Mouse (Mus musculus) left cerebral cortex, postnatal 10 days (tissue): ENCODE measurements around the gene Znrd1. TPM values are rescaled to one million over a fixed set of nuclear protein-coding genes. Genes with fewer than 3 reads are reported as not detected.

Experiments
- DNase-seq, 2 experiments: peaks; one replicate each; pipeline ENCODE4 v3.0.0; 2021 to 2022; ENCODE audit warnings: low spot score in 2 of 2, mixed read lengths in 1 of 2; ENCODE audit errors: extremely low spot score in 1 of 2
- intact Hi-C: fragments of 180-260 bp; cut with DNase I; formaldehyde crosslinking; loops from one replicate; pipeline ENCODE4 v1.15.1; 2025
- total RNA-seq, 2 experiments: library from RNA; stranded (reverse); gene quantifications; 2 replicates each; pipeline ENCODE4 v1.2.3; 2021

The Znrd1 gene
- total RNA-seq, 2 experiments from 2014 or later, result 25.3 to 27.8 TPM

- no peak for DNase-seq
- intact Hi-C loops, result no loop called here
These were observed 20.3 kb downstream of the Znrd1 start for GRCm38 (mm10) chr17:36938056-36938455.

DNA sequence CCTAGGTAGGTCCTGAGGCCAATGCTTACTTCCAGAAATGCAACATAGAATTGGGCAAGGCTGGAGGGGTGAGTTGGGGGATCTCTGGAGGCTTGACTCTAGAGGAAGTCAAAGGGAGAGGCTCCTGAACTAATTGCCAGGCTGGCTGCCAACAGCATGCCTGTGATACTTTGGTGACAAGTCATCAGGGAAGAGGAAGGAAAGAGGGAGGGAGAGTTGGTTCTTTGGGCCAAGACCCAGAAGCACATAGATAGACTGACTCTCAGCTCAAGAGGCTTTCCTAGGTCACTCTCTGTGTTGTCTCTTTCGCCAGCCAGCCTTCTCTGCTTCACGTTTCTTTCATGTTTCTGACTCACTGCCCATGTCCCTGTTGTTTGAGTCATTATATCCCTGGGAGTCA, 26.6 kb downstream of the Znrd1 start:
- intact Hi-C loops, result no loop called here
- no peak for DNase-seq

GRCm38 (mm10) chr17:36931130-36931529, 27.2 kb downstream of the Znrd1 start:
- no peak for DNase-seq
- intact Hi-C loops, result no loop called here

- no peak for DNase-seq
- intact Hi-C loops, result no loop called here
These were observed 28.1 kb downstream of the Znrd1 start for GRCm38 (mm10) chr17:36930233-36930632.

DNA sequence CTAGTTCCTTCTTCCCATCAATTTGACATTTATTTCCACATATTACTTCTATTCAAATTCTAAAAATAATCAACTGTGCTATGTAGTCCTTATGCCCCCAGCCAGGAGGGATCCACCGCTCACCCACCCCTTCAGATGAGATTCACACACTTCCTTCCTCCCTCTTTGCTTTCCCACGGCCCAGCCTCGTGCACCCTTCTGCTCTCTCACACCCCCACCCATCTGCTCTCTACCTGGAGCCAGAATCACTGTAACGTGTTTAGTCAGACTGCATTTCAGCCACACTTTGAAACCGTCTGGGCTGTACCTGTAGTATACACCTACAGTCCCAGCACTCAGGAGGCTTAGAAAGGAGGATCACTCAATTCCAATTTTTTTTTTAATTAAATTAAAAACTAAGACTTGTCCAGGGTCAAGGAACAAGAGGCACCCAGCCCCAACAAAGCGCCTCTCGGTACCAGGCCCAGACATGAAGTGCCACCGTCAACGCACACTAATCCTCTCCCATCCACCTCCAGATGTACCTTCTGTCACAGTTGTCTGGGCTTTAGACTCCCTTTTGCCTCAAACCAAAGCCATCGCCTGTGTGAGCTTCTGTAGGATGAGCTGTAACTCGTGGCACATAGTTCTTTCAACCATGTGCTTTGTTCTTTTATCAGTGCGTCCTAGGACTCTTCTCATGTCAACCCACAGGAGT, 29.0 kb downstream of the Znrd1 start:
- no peak for DNase-seq
- intact Hi-C loops, result no loop called here

GRCm38 (mm10) chr17:36927496-36928120, 30.8 kb downstream of the Znrd1 start:
- no peak for DNase-seq
- intact Hi-C loops, result no loop called here

DNA sequence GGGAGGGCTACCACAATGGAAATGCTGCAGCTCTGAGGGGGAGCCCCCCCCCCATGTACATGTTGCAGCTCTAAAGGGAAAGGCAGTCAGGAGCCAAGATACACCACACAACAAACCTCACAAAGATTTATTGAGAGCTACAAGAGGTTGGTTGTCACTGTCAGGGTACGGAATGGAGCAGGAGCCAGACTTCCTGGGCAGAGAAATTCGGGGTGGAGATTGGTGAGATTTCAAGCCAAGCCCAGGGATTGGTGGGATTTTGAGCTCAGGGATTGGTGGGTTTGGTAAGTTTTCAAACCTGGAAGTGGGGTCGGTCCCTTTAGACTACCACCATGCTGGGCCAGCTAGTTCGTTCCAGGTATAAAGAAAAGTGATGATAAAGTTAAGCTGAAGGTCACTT, 34.9 kb downstream of the Znrd1 start:
- intact Hi-C loops, result no loop called here
- no peak for DNase-seq

DNA sequence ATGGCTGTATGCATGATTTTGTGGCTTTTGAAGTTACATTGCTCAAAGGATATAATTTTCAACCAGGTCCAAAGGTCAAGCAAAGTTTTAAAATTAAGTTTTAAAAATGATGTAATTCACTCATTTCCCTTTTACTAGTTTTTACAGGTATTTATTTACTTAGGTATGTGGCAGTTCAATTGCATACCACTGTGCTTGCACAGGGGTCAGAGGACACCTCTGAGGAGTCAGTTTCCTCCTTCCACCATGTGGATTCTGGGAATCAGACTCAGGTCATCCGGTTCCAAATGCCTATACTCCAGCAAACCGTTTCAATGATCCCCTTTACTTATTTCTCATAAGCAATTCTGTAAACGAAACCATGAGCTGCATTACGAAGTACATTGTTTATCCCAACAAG, 35.6 kb downstream of the Znrd1 start:
- no peak for DNase-seq
- intact Hi-C loops, result no loop called here

DNA sequence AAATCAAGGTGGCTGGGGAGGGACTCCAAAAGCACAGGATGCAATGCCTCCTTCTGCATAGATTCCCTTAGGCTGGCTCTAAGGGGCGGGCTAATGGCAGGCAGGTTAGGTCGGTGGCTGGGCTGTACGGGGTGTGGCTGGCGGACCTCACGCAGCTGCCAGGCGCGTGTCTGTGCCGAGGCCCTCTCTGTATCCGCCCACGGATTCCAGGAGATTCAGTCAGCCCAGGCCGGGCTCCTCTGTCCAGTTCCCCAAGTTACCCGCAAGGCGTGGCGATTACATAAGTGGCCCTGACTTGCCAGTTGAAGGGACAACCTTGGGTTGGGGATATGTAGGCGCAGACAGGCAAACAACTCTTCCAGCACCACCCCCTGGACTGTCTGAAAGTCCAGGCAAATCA, 38.1 kb downstream of the Znrd1 start:
- intact Hi-C loops, result no loop called here
- DNase-seq, result no peak

DNA sequence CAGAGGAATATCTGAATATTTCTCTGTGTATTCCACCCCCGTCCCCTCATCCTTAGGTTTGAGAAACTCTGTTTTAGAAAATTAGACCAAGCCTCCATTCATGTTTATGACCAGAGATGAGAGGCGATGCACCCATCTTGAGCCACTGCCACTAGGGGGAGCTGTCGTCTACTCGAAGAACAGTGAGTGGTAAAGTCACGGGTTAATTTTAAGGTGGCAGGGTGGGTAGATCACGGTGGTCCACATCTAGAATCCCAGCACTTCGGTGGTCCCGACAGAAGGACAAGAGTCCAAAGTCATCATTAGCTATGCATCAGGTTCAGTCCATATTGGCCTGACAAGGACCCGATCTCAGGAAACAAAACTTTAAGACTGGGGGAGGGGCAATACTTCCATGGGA, 43.3 kb downstream of the Znrd1 start:
- peak; percentile 11 to 69 for DNase-seq
- intact Hi-C loops, result loop anchor here (5.0 kb wide), 1 partner anchor 132 kb away; the partner anchor contains the start of gene Gabbr1

- DNase-seq, result peak; percentile 40 to 82
- intact Hi-C loops, result no loop called here
These were observed 44.3 kb downstream of the Znrd1 start for GRCm38 (mm10) chr17:36914108-36914507.

DNA sequence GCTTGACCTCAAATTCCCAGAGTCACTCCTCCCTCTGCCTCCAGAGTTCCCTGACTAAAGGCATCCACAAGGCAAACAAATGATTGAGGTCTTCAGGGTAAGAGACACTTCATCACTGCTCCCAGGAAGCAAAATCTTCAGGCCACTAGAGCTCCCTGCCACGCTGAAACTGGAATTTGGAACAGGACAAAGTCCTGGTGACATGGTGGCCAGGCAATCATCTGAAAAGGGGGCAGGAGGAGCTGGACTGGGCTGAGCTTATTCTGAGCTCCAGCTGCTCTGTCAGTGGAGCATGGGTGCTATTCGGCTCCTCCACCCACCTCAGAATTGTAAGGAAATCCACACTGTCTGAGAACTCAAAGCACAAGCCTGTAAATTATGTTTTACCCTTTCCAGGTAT, 46.3 kb downstream of the Znrd1 start:
- intact Hi-C loops, result no loop called here
- DNase-seq, result no peak

DNA sequence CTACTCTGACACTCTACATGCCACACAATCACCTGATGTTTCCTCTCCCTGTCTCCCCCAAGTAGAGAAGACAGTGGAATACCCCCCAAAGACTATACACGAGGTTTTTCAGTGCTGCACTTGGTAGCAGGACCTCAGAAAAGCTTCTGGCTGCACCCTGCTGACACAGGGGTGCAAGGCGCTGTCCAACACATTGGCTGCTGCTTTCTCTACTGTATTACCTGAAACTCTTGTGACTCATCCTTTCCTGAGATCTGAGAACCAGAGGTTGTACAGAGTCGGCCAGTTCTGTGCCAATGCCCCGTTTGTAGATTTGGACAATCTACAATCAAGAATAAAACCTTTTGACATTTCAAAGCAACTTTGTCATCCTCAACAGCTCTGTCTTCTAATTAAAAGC, 48.6 kb downstream of the Znrd1 start:
- intact Hi-C loops, result no loop called here
- no peak for DNase-seq

GRCm38 (mm10) chr17:36908235-36908634, 50.1 kb downstream of the Znrd1 start:
- intact Hi-C loops, result no loop called here
- no peak for DNase-seq

Other genes with a start within 250 kb of the Znrd1 start
- not detected for gene H2-M10.5, start 185.6 kb downstream of the Znrd1 start, total RNA-seq
- gene H2-M10.6, start 146.4 kb downstream of the Znrd1 start, total RNA-seq, result not detected
- gene Trim26, start 121.4 kb downstream of the Znrd1 start, total RNA-seq, result 10 to 100 TPM; 30.1 to 30.3 TPM
- gene Trim15, start 91.3 kb downstream of the Znrd1 start, total RNA-seq, result not detected
- under 1 TPM in 1 of 2 experiments, not detected in 1; 0.19 TPM for gene Trim10, start 89.0 kb downstream of the Znrd1 start, total RNA-seq
- not detected for gene Trim40, start 68.4 kb downstream of the Znrd1 start, total RNA-seq
- not detected for gene Trim31, start 60.4 kb downstream of the Znrd1 start, total RNA-seq
- gene Rnf39, start 15.6 kb downstream of the Znrd1 start, total RNA-seq, result 1 to 10 TPM; 1.3 to 2.6 TPM
- gene Ppp1r11, start 6.8 kb downstream of the Znrd1 start, total RNA-seq, result 10 to 100 TPM; 89.7 to 90.6 TPM
- 1 to 10 TPM; 2.8 to 3.5 TPM for gene Znrd1as, start within 50 bp of the Znrd1 start, total RNA-seq
- under 1 TPM in 1 of 2 experiments, not detected in 1; 0.87 TPM for gene 2410137M14Rik, start 22.7 kb upstream of the Znrd1 start, total RNA-seq
- 1 to 10 TPM; 3.6 to 3.9 TPM for gene H2-M5, start 31.0 kb upstream of the Znrd1 start, total RNA-seq
- gene Zfp57, start 42.6 kb upstream of the Znrd1 start, total RNA-seq, result 10 to 100 TPM; 68.8 to 72.1 TPM
- 10 to 100 TPM in 1 of 2 experiments, 1 to 10 TPM in 1; 3.7 to 11.2 TPM for gene Mog, start 64.8 kb upstream of the Znrd1 start, total RNA-seq
- 100 to 1,000 TPM; 579 to 604 TPM for gene Gabbr1, start 87.4 kb upstream of the Znrd1 start, total RNA-seq
- gene Olfr90, start 129.9 kb upstream of the Znrd1 start, total RNA-seq, result not detected
- gene Olfr91, start 139.7 kb upstream of the Znrd1 start, total RNA-seq, result not detected
- gene Olfr92, start 161.5 kb upstream of the Znrd1 start, total RNA-seq, result not detected
- gene Olfr93, start 202.9 kb upstream of the Znrd1 start, total RNA-seq, result not detected
- gene Ubd, start 235.3 kb upstream of the Znrd1 start, total RNA-seq, result not detected
- not detected for gene Olfr94, start 242.4 kb upstream of the Znrd1 start, total RNA-seq